Mouse (Mus musculus) liver, embryonic 14.5 days (tissue): ENCODE measurements at regions not wholly inside any gene's neighbourhood (a gene's known extent, or its start where the extent isn't known, plus 50 kb on each side); places are given as distances from the start of the nearest gene placed in this dataset.
A peak's percentile ranks its signal among the peaks of the same experiment; 100 is the strongest.

Experiments used
- ATAC-seq: fragments of 200-750 bp; cut with Nextera tagmentation; 2 replicates; pipeline ENCODE4 v1.8.0; 2017; ENCODE audit warnings: moderate number of reproducible peaks, mild to moderate bottlenecking, moderate library complexity; ENCODE audit not compliant: insufficient read depth
- DNase-seq, 3 experiments: peaks; one replicate each; pipeline ENCODE4 v3.0.0-alpha.2; 2012 to 2013; ENCODE audit warnings: low read depth in 3 of 3, low spot score in 3 of 3
- H3K27ac ChIP-seq: fragments of 300-500 bp; sonication (generic); 2 replicates; pipeline ENCODE4 v1.5.1; 2014; ENCODE audit warnings: moderate library complexity, mild to moderate bottlenecking, control low read depth, inconsistent platforms
- H3K27me3 ChIP-seq: fragments of 300-500 bp; sonication (generic); 2 replicates; pipeline ENCODE4 v1.6.1; 2014; ENCODE audit warnings: mild to moderate bottlenecking, low read length, moderate library complexity; ENCODE audit not compliant: control insufficient read depth, insufficient read depth
- H3K36me3 ChIP-seq: fragments of 300-500 bp; sonication (generic); replicated peaks from 2 replicates; pipeline ENCODE4 v1.6.1; 2014; ENCODE audit warnings: low read depth; ENCODE audit not compliant: control insufficient read depth, insufficient read depth
- H3K4me1 ChIP-seq, 2 experiments: fragments of 200-500 bp in 1 of 2; fragments of 300-500 bp in 1 of 2; sonication (generic) in 1 of 2; replicated peaks; 2 replicates each; pipeline ENCODE4 v1.6.1; 2012 to 2014; ENCODE audit warnings: antibody characterized with exemption in 1 of 2, inconsistent platforms in 1 of 2, low read length in 1 of 2; ENCODE audit not compliant: control insufficient read depth in 2 of 2, insufficient read depth in 2 of 2
- H3K4me2 ChIP-seq: fragments of 300-500 bp; sonication (generic); 2 replicates; pipeline ENCODE4 v1.6.1; 2014; ENCODE audit warnings: low read depth, mild to moderate bottlenecking, control low read depth, moderate library complexity
- H3K4me3 ChIP-seq, 2 experiments: fragments of 200-500 bp in 1 of 2; fragments of 300-500 bp in 1 of 2; sonication (generic) in 1 of 2; 2 replicates each; pipeline ENCODE4 v1.5.1; 2012 to 2014; ENCODE audit warnings: low read depth in 2 of 2, low read length in 2 of 2, mild to moderate bottlenecking in 2 of 2, control low read depth in 1 of 2, inconsistent platforms in 1 of 2, moderate library complexity in 1 of 2; ENCODE audit not compliant: insufficient read depth in 1 of 2
- H3K9ac ChIP-seq: fragments of 300-500 bp; sonication (generic); replicated peaks from 2 replicates; pipeline ENCODE4 v1.6.1; 2014; ENCODE audit warnings: mild to moderate bottlenecking, control low read depth, moderate library complexity
- H3K9me3 ChIP-seq: fragments of 300-500 bp; sonication (generic); 2 replicates; pipeline ENCODE4 v1.6.1; 2016; ENCODE audit warnings: low read length, mixed read lengths; ENCODE audit not compliant: control insufficient read depth
- CTCF ChIP-seq: IDR thresholded peaks from 2 replicates; pipeline ENCODE4 v1.5.1; 2016; ENCODE audit warnings: antibody characterized with exemption, low read depth, control low read depth
- EP300 ChIP-seq: IDR thresholded peaks from 2 replicates; pipeline ENCODE4 v1.6.1; 2016; ENCODE audit warnings: antibody characterized with exemption, low read depth
- WGBS: fragments of 180-500 bp; shearing (Covaris S2); extraction: QIAGEN DNeasy Blood & Tissue Kit; methylation state at CpG from one replicate; pipeline ENCODE4 v1.1.7; 2014; ENCODE audit not compliant: insufficient replicate concordance; 5-methylcytosine and 5-hydroxymethylcytosine counted together

DNA sequence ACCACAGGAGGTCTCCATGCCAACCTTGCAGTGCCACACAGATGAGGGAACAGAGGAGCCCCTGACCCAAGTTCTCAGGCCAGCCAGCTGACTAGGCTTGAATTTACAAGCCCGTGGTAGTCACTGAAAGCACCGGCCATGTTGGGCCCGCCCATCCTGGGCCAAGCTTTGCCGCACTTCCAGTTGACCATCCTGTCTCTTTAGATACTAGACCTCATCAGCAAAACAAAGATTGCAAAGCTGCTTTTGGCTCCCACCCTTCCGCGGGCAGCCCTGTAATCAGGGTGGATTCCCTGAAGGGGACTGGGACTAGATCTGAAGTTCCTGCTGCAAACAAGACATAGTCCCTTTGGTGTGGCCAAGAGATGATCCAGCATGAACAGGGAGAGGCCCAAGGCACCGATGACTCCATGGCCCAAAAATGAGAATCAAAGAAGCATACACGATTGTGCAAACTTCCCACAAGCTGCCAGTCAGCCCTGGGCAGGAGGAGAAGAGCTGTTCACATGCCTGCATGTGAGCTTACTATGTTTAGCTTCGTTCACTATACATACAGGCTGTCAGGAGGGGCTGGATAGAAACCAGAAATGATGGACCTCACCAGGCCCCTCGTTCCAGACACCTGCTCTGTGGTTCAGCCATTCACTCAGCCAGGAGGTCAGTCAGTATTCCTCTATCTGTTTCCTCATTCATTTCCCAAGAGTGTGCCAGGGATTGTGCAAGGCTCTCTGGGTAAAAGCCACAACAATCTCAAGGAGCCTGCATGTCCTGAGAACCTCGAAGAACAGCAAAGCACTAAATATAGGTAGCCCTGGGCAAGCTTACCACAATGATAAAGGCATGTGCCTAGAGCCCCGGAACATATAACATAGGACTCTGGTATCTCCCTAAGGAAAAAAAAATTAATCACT is 122.0 kb downstream of the Inhbb start:
- 58% methylated on average over 12 of the region's 12 CpGs for WGBS
- H3K4me1 ChIP-seq, result no peaks in the 10 kb centered on the region
- DNase-seq, result no peak
- H3K9me3 ChIP-seq, result no peaks in the 10 kb centered on the region
- no peak overlapping the region for H3K27ac ChIP-seq
- H3K36me3 ChIP-seq, result no peaks in the 10 kb centered on the region
- TF ChIP-seq EP300, result no peak
- TF ChIP-seq CTCF, result no peak
- no peak for ATAC-seq
- no peak overlapping the region for H3K4me3 ChIP-seq
- no peak overlapping the region for H3K9ac ChIP-seq
- H3K27me3 ChIP-seq, result no peaks in the 10 kb centered on the region
- H3K4me2 ChIP-seq, result no peak overlapping the region

- ATAC-seq (no peak), DNase-seq (no peak)
- 38% methylated on average over 6 of the region's 6 CpGs for WGBS
- no peak overlapping the region for H3K9ac ChIP-seq
- no peak overlapping the region for H3K4me2 ChIP-seq
- no peaks in the 10 kb centered on the region for H3K36me3 ChIP-seq
- H3K9me3 ChIP-seq, result no peaks in the 10 kb centered on the region
- TF ChIP-seq CTCF (no peak), EP300 (no peak)
- no peak overlapping the region for H3K4me3 ChIP-seq
- H3K27ac ChIP-seq, result no peak overlapping the region
- H3K27me3 ChIP-seq, result no peaks in the 10 kb centered on the region
- no peaks in the 10 kb centered on the region for H3K4me1 ChIP-seq
Observed at GRCm38 (mm10) chr1:119298696-119299230, 123.3 kb downstream of the Inhbb start.

GRCm38 (mm10) chr1:119295121-119295520 is 126.9 kb downstream of the Inhbb start:
- H3K27ac ChIP-seq, result no peak overlapping the region
- no peaks in the 10 kb centered on the region for H3K9me3 ChIP-seq
- no peak for TF ChIP-seq EP300
- no peak for TF ChIP-seq CTCF
- no peak overlapping the region for H3K4me2 ChIP-seq
- DNase-seq (no peak), ATAC-seq (no peak)
- H3K9ac ChIP-seq, result no peak overlapping the region
- no peaks in the 10 kb centered on the region for H3K27me3 ChIP-seq
- H3K4me3 ChIP-seq, result no peak overlapping the region
- no peaks in the 10 kb centered on the region for H3K36me3 ChIP-seq
- no peaks in the 10 kb centered on the region for H3K4me1 ChIP-seq
- WGBS, result 59% methylated on average over 8 of the region's 8 CpGs

DNA sequence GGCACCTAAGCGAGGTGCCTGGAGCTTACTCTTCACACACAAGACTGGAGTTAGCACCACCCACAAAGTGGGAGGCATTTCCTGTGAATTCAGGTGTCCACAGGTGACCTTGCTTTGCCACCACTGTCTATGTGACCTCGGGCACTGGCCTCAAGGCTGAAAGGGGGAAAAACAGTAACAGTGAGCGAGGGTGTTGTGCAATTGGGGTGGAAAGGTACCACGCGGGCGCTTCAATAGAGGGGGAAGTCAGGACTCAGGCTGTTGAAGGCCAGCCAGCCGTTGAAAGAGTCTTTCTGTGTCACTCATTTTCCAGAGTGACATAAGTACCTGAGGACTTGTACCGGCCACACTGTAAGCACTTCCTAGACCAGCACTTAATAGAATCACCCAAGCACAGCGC is 128.2 kb downstream of the Inhbb start:
- H3K36me3 ChIP-seq, result no peaks in the 10 kb centered on the region
- no peaks in the 10 kb centered on the region for H3K9me3 ChIP-seq
- DNase-seq (peak; percentile 26 to 37 (median 30)), ATAC-seq (peak; percentile 73)
- no peak for TF ChIP-seq EP300
- no peak for TF ChIP-seq CTCF
- peaks cover 0 to 3% of the 10 kb centered on the region in 2 experiments; a peak in 1 of 4 replicates for H3K4me1 ChIP-seq
- H3K9ac ChIP-seq, result no peak overlapping the region
- H3K4me2 ChIP-seq, result no peak overlapping the region
- WGBS, result 53% methylated on average over 9 of the region's 9 CpGs
- H3K4me3 ChIP-seq, result no peak overlapping the region
- no peaks in the 10 kb centered on the region for H3K27me3 ChIP-seq
- H3K27ac ChIP-seq, result no peak overlapping the region

DNA sequence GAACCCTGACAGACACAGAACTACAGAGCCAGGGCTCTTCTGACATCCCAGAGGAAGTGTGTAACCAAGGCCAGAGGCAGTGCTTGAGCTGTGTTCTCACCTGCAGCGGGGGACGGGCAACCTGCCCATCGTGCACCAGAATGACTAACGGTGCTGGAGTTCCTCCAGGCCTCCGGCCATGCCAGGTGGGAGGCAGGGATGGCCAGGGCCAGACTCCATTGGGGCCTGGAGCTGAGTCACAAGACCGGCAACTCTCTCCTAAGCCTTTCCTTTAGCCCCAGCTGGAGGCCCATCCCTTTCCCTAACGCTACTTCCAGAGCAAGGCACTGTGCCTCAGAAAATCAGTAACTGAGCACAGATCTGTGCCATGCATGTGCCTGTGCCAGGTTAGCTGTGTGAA is 129.8 kb downstream of the Inhbb start:
- no peak overlapping the region for H3K27ac ChIP-seq
- peaks cover 0 to 3% of the 10 kb centered on the region in 2 experiments; a peak in 1 of 4 replicates for H3K4me1 ChIP-seq
- TF ChIP-seq CTCF, result no peak
- no peak for TF ChIP-seq EP300
- H3K36me3 ChIP-seq, result no peaks in the 10 kb centered on the region
- H3K9ac ChIP-seq, result no peak overlapping the region
- H3K9me3 ChIP-seq, result no peaks in the 10 kb centered on the region
- H3K27me3 ChIP-seq, result no peaks in the 10 kb centered on the region
- H3K4me2 ChIP-seq, result no peak overlapping the region
- H3K4me3 ChIP-seq, result no peak overlapping the region
- 64% methylated on average over 7 of the region's 7 CpGs for WGBS
- ATAC-seq (no peak), DNase-seq (no peak)
